Mouse (Mus musculus) erythroblast, embryonic 14.5 days (primary cell): Measurements from ENCODE around the gene Syt7. TPM values are rescaled to one million over a fixed set of nuclear protein-coding genes. Genes with fewer than 3 reads are reported as not detected.
A peak's percentile ranks its signal among the peaks of the same experiment; 100 is the strongest.

Experiments used
- H3K27me3 ChIP-seq: 2 replicates; pipeline ENCODE4 v1.6.1; 2012; ENCODE audit warnings: inconsistent platforms; ENCODE audit not compliant: control insufficient read depth
- H3K36me3 ChIP-seq: 2 replicates; pipeline ENCODE4 v1.6.1; 2012; ENCODE audit warnings: mild to moderate bottlenecking, inconsistent platforms; ENCODE audit not compliant: control insufficient read depth
- H3K4me1 ChIP-seq: 2 replicates; pipeline ENCODE4 v1.6.1; 2012; ENCODE audit warnings: inconsistent platforms; ENCODE audit not compliant: control insufficient read depth
- H3K4me3 ChIP-seq: replicated peaks from 2 replicates; pipeline ENCODE3; 2012; ENCODE audit warnings: moderate library complexity, mild to moderate bottlenecking, inconsistent platforms
- H3K9me3 ChIP-seq: 2 replicates; pipeline ENCODE4 v1.6.1; 2012; ENCODE audit warnings: low read length, inconsistent platforms, mixed read lengths; ENCODE audit not compliant: control insufficient read depth
- GATA1 ChIP-seq: IDR thresholded peaks from 2 replicates; pipeline ENCODE4 v1.6.1; 2012; ENCODE audit warnings: low read length, inconsistent platforms, mixed read lengths
- TAL1 ChIP-seq: IDR thresholded peaks from 3 replicates; pipeline ENCODE4 v1.6.1; 2012; ENCODE audit warnings: low read length, inconsistent platforms, mixed read lengths
- polyA plus RNA-seq: library from polyadenylated mRNA; stranded (reverse); fragments of >175 nt; gene quantifications from 2 replicates; pipeline ENCODE4 v1.2.3, GENCODE M21; 2012

Syt7 gene
- polyA plus RNA-seq, 1 experiment: not detected

- H3K36me3 ChIP-seq: no peaks in the 10 kb centered on the region
- H3K9me3 ChIP-seq: no peaks in the 10 kb centered on the region
- no peak overlapping the region for H3K4me3 ChIP-seq
- H3K27me3 ChIP-seq: peaks cover 9% of the 10 kb centered on the region
- no peak for TF ChIP-seq GATA1
- no peak for TF ChIP-seq TAL1
- H3K4me1 ChIP-seq: peaks cover 47% of the 10 kb centered on the region
Measured at GRCm38 (mm10) chr19:10437521-10437920, 48.6 kb downstream of the Syt7 start.

GRCm38 (mm10) chr19:10444685-10445369, 55.9 kb downstream of the Syt7 start:
- Histone ChIP-seq H3K4me3 (peak overlapping the region; percentile 4), H3K9me3 (peaks cover 5% of the 10 kb centered on the region; the same call in 1 of the 2 replicates), H3K4me1 (peaks cover 48% of the 10 kb centered on the region), H3K36me3 (peaks cover 2% of the 10 kb centered on the region), H3K27me3 (no peaks in the 10 kb centered on the region)
- peak; percentile 16; the same call in 1 of the 2 replicates for TF ChIP-seq GATA1
- TF ChIP-seq TAL1: peak; percentile 49; the same call in 2 of the 3 replicates

- H3K36me3 ChIP-seq: peaks cover 2% of the 10 kb centered on the region
- no peak for TF ChIP-seq GATA1
- no peak for TF ChIP-seq TAL1
- H3K9me3 ChIP-seq: peaks cover 5% of the 10 kb centered on the region; the same call in 1 of the 2 replicates
- peaks cover 16% of the 10 kb centered on the region for H3K27me3 ChIP-seq
- peaks cover 38% of the 10 kb centered on the region for H3K4me1 ChIP-seq
- H3K4me3 ChIP-seq: no peak overlapping the region
Measured at GRCm38 (mm10) chr19:10448275-10448674, 59.4 kb downstream of the Syt7 start.

GRCm38 (mm10) chr19:10449190-10449589, 60.3 kb downstream of the Syt7 start:
- no peak for TF ChIP-seq GATA1
- no peak for TF ChIP-seq TAL1
- peaks cover 29% of the 10 kb centered on the region for H3K4me1 ChIP-seq
- H3K9me3 ChIP-seq: peaks cover 5% of the 10 kb centered on the region; the same call in 1 of the 2 replicates
- peaks cover 2% of the 10 kb centered on the region for H3K36me3 ChIP-seq
- H3K4me3 ChIP-seq: no peak overlapping the region
- H3K27me3 ChIP-seq: peaks cover 25% of the 10 kb centered on the region

DNA sequence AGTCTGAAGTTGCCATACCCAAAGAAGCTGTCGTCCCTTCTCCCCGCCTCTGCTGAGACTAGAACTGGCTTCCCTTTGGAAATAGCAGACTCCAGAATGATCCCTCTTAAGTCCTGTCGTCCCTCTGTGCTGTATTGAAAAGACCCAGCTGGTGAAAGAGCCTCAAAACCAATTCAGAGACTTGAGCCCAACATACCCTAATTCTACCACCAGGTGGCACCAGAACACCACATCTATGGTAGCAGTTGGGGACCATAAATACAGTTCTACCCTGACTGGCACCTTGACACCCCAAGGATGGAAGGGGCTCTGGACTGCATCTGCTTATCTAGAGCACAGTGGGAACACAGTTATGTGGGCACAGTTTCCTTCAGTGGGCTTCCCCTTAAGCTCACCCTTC, 60.8 kb downstream of the Syt7 start:
- H3K36me3 ChIP-seq: peaks cover 2% of the 10 kb centered on the region
- H3K4me3 ChIP-seq: no peak overlapping the region
- TF ChIP-seq GATA1 (no peak), TAL1 (no peak)
- peaks cover 25% of the 10 kb centered on the region for H3K4me1 ChIP-seq
- H3K27me3 ChIP-seq: peaks cover 31% of the 10 kb centered on the region
- H3K9me3 ChIP-seq: peaks cover 5% of the 10 kb centered on the region; the same call in 1 of the 2 replicates

DNA sequence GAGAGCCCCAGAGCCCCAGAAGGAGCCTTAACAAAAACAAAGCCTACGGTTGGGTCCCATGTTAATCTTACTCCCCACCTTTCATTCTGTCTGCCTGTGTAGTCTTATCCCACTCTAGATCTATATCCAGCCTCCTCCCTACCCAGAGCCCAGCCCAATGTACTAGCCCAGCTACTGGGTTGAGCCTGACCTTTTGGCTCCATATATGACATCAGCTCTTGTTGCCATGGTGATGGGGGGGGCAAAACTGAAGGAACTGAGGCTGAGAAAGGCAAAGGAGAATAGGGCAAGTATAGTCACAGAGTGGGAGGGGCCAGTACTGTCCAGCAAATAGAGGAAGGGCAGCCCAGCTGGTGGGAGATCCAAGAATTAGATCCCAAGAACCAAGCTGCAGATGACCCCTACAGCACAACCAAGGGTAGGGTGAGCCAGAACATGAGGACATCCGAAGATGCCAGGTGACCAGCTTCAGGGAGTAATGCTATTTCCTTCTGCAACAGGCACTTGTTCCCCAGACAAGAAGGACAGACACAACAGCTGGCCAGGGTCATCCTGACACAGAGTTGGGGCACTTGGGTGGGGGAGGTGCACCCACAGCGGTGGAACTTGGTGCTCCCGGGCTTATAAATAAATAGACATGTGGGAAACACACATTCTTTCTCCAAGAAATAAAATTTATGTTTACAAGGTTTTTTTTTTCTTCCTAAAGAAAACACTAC, 66.0 kb downstream of the Syt7 start:
- peaks cover 8% of the 10 kb centered on the region; the same call in 1 of the 2 replicates for H3K9me3 ChIP-seq
- H3K27me3 ChIP-seq: peaks cover 82% of the 10 kb centered on the region
- H3K4me1 ChIP-seq: peaks cover 14% of the 10 kb centered on the region
- no peak for TF ChIP-seq TAL1
- TF ChIP-seq GATA1: no peak
- H3K4me3 ChIP-seq: no peak overlapping the region
- H3K36me3 ChIP-seq: no peaks in the 10 kb centered on the region

DNA sequence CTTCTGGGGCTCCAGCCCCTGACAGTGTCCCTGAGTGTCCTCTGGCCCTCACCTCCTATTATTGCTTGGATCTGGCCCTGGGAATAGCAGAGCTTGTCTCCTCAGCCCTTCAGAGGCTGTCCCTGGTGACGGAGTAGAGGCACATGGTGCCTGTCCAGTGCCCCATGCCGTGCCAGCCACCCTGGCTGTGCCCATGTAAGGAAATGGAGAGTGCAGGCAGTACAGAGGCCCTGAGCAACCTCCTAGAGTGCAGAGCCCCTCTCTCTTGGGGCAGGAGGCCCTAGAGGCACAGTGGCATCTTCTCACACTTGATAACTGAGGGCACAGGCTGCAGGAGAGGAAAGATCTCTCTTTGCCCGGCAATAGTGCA, 66.5 kb downstream of the Syt7 start:
- no peaks in the 10 kb centered on the region for H3K36me3 ChIP-seq
- H3K9me3 ChIP-seq: peaks cover 8% of the 10 kb centered on the region; the same call in 1 of the 2 replicates
- peaks cover 14% of the 10 kb centered on the region for H3K4me1 ChIP-seq
- TF ChIP-seq GATA1: no peak
- TF ChIP-seq TAL1: no peak
- no peak overlapping the region for H3K4me3 ChIP-seq
- H3K27me3 ChIP-seq: peaks cover 87% of the 10 kb centered on the region

DNA sequence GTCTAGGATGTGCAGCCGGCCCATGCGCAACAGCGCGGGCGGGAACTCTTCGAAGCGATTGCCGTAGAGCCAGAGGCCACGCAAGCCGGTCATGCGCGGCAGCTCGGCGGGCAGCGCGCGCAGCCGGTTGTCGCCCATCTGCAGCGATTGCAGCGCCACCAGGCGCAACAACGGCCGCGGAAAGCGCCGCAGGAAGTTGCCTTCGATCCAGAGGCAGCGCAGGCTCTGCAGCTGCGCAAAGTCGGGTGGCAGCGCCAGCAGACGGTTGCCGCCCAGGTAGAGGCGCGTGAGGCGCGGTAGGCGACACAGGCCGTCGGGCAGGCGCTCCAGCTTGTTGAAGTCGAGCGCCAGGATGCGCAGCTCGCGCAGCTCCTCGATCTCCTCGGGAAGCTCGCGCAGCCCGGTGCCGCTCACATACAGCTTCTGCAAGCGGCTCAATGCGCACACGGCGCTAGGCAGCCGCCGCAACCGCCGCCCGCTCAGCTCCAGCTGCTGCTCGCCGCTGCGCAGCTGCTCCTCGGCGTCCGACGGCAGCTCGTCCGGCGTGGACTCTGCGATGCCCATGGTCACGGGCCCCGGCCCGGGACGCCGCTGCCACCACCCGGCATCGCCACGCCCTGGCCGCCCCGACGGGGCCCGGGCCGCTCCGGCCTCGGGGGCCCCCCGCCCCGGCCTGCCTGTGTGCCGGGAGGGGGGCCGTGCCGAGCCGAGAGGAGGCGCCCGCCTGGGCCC, 68.0 kb downstream of the Syt7 start, which contains the start of gene Lrrc10b:
Lrrc10b (minus strand) TSS at position 722 of the 732 bp plus-strand sequence.
- Histone ChIP-seq H3K4me3 (peak within 1 kb of the TSS; percentile 18), H3K9me3 (peaks cover 8% of the 10 kb centered on the region; the same call in 1 of the 2 replicates), H3K4me1 (peaks cover 14% of the 10 kb centered on the region), H3K27me3 (peaks cover 97% of the 10 kb centered on the region), H3K36me3 (no peaks in the 10 kb centered on the region)
- no peak for TF ChIP-seq GATA1
- no peak for TF ChIP-seq TAL1

DNA sequence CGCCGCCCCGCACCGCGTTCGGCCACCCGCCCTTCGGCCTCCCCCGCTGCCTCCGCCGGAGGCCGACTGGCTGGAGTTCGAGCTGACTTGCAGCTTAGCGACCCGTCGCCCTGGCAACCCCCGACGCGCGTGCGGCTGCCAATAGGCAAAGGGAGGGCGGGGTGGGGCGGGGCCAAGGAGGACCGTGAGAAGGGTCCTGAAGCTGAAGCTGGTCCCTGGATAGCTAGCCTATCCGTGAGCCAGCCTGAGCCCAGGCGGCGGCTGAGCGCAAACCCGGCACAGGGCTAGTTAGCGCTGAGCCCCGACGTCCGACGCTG, 68.6 kb downstream of the Syt7 start:
- H3K27me3 ChIP-seq: peaks cover 98% of the 10 kb centered on the region
- TF ChIP-seq TAL1 (no peak), GATA1 (no peak)
- H3K4me3 ChIP-seq: no peak overlapping the region
- H3K9me3 ChIP-seq: peaks cover 8% of the 10 kb centered on the region; the same call in 1 of the 2 replicates
- H3K36me3 ChIP-seq: no peaks in the 10 kb centered on the region
- H3K4me1 ChIP-seq: peaks cover 14% of the 10 kb centered on the region
